Mouse (Mus musculus): ENCODE data around the gene Olfr968. TPM values are rescaled to one million over a fixed set of nuclear protein-coding genes. Genes with fewer than 3 reads are reported as not detected.

Gene Olfr968
- not detected in 2 replicates for polyA plus RNA-seq (2016; fragmentation: Nextera tagmentation; extraction: Ambion mirVana)

- H3K4me1 ChIP-seq = no peaks in the 10 kb centered on the region
- no peak within 1 kb of the TSS for H3K27ac ChIP-seq
- H3K36me3 ChIP-seq = no peaks in the 10 kb centered on the region
- no peak for DNase-seq (ENCODE audit: low spot score)
- H3K27me3 ChIP-seq (ENCODE audit: low read depth, poor library complexity, severe bottlenecking) = no peaks in the 10 kb centered on the region
- WGBS = 73% methylated on average over 1 of the region's 1 CpGs
- no peak within 1 kb of the TSS for H3K4me3 ChIP-seq
- H3K9me3 ChIP-seq (replicated peaks) = no peaks in the 10 kb centered on the region
Measured at GRCm38 (mm10) chr9:39783153-39783552, at the start of gene Olfr968. Gene Olfr968, minus strand, starts transcription at chr9:39783253.

DNA sequence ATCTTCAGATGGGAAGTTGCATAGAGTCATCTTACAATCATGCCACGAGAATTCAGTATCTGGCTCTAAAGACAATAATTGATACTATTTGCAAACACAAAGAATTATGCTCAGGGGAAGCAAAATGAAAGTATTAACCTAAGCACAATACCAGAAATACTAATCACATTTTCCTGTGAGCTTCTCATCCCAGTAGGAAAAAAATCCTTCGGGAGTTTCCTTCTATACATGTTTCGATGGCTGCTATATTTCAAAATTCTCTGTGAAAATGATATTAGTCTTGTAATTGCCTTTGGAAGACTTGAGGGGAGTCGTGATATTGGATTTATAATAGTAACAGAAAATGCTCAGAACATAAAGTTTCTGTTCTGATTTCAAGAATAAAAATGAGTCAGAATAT, 25.5 kb upstream of the Olfr968 start, which contains the start of gene Olfr970:
Olfr970 (plus strand) TSS at position 301 of the 400 bp plus-strand sequence.
- 81% methylated on average over 4 of the region's 4 CpGs for WGBS
- DNase-seq (ENCODE audit: low spot score) = no peak
- no peaks in the 10 kb centered on the region for H3K27me3 ChIP-seq (ENCODE audit: low read depth, poor library complexity, severe bottlenecking)
- H3K9me3 ChIP-seq (replicated peaks) = no peaks in the 10 kb centered on the region
- H3K4me1 ChIP-seq = no peaks in the 10 kb centered on the region
- no peak within 1 kb of the TSS for H3K4me3 ChIP-seq
- no peaks in the 10 kb centered on the region for H3K36me3 ChIP-seq
- no peak within 1 kb of the TSS for H3K27ac ChIP-seq

- no peak for DNase-seq (ENCODE audit: low spot score)
- Histone ChIP-seq H3K27ac (no peak within 1 kb of the TSS), H3K9me3 (replicated peaks) (no peaks in the 10 kb centered on the region), H3K36me3 (no peaks in the 10 kb centered on the region), H3K4me1 (no peaks in the 10 kb centered on the region), H3K4me3 (no peak within 1 kb of the TSS), H3K27me3 (ENCODE audit: low read depth, poor library complexity, severe bottlenecking) (no peaks in the 10 kb centered on the region)
- WGBS = 66% methylated on average over 2 of the region's 2 CpGs
Measured at GRCm38 (mm10) chr9:39790558-39790957, 7.5 kb upstream of the Olfr968 start, which contains the start of gene Olfr969. Gene Olfr969, plus strand, starts transcription at chr9:39790945.

- Histone ChIP-seq H3K4me1 (no peaks in the 10 kb centered on the region), H3K27ac (no peak overlapping the region), H3K36me3 (no peaks in the 10 kb centered on the region), H3K27me3 (ENCODE audit: low read depth, poor library complexity, severe bottlenecking) (no peaks in the 10 kb centered on the region), H3K4me3 (no peak overlapping the region), H3K9me3 (replicated peaks) (no peaks in the 10 kb centered on the region)
- DNase-seq (ENCODE audit: low spot score) = no peak
- 92% methylated on average over 1 of the region's 1 CpGs for WGBS
Measured at GRCm38 (mm10) chr9:39746428-39746827, 36.6 kb downstream of the Olfr968 start.

GRCm38 (mm10) chr9:39745949-39746348, 37.1 kb downstream of the Olfr968 start, which contains the start of gene Olfr967:
Gene Olfr967, plus strand, starts transcription at chr9:39746249.
- Histone ChIP-seq H3K4me3 (no peak within 1 kb of the TSS), H3K36me3 (no peaks in the 10 kb centered on the region), H3K9me3 (replicated peaks) (no peaks in the 10 kb centered on the region), H3K4me1 (no peaks in the 10 kb centered on the region), H3K27ac (no peak within 1 kb of the TSS), H3K27me3 (ENCODE audit: low read depth, poor library complexity, severe bottlenecking) (no peaks in the 10 kb centered on the region)
- no peak for DNase-seq (ENCODE audit: low spot score)

GRCm38 (mm10) chr9:39740741-39741140, 42.3 kb downstream of the Olfr968 start:
- Histone ChIP-seq H3K27ac (no peak overlapping the region), H3K4me1 (no peaks in the 10 kb centered on the region), H3K36me3 (no peaks in the 10 kb centered on the region), H3K9me3 (replicated peaks) (no peaks in the 10 kb centered on the region), H3K4me3 (no peak overlapping the region), H3K27me3 (ENCODE audit: low read depth, poor library complexity, severe bottlenecking) (no peaks in the 10 kb centered on the region)
- no peak for DNase-seq (ENCODE audit: low spot score)
- 96% methylated on average over 1 of the region's 1 CpGs for WGBS

- no peaks in the 10 kb centered on the region for H3K27me3 ChIP-seq (ENCODE audit: low read depth, poor library complexity, severe bottlenecking)
- H3K4me1 ChIP-seq = no peaks in the 10 kb centered on the region
- no peak within 1 kb of the TSS for H3K27ac ChIP-seq
- H3K36me3 ChIP-seq = no peaks in the 10 kb centered on the region
- no peak for DNase-seq (ENCODE audit: low spot score)
- no peak within 1 kb of the TSS for H3K4me3 ChIP-seq
- H3K9me3 ChIP-seq (replicated peaks) = no peaks in the 10 kb centered on the region
Measured at GRCm38 (mm10) chr9:39730678-39731077, 52.4 kb downstream of the Olfr968 start, which contains the start of gene Olfr150. Gene Olfr150, plus strand, starts transcription at chr9:39730978.

Other genes starting within 250 kb of the Olfr968 start
- not detected in 2 replicates for gene Olfr958, start 229.2 kb downstream of the Olfr968 start, polyA plus RNA-seq (2016; fragmentation: Nextera tagmentation; extraction: Ambion mirVana)
- gene Olfr959, start 207.7 kb downstream of the Olfr968 start, polyA plus RNA-seq (2016; fragmentation: Nextera tagmentation; extraction: Ambion mirVana) = not detected in 2 replicates
- gene AW551984, start 178.8 kb downstream of the Olfr968 start, polyA plus RNA-seq (2016; fragmentation: Nextera tagmentation; extraction: Ambion mirVana) = 2.8 and 6.9 TPM in 2 replicates
- gene Olfr148, start 172.6 kb downstream of the Olfr968 start, polyA plus RNA-seq (2016; fragmentation: Nextera tagmentation; extraction: Ambion mirVana) = not detected in 2 replicates
- not detected in 2 replicates for gene Olfr960, start 161.9 kb downstream of the Olfr968 start, polyA plus RNA-seq (2016; fragmentation: Nextera tagmentation; extraction: Ambion mirVana)
- gene Olfr961, start 138.2 kb downstream of the Olfr968 start, polyA plus RNA-seq (2016; fragmentation: Nextera tagmentation; extraction: Ambion mirVana) = not detected in 2 replicates
- not detected in 2 replicates for gene Olfr963, start 116.0 kb downstream of the Olfr968 start, polyA plus RNA-seq (2016; fragmentation: Nextera tagmentation; extraction: Ambion mirVana)
- gene Olfr149, start 76.1 kb downstream of the Olfr968 start, polyA plus RNA-seq (2016; fragmentation: Nextera tagmentation; extraction: Ambion mirVana) = not detected in 2 replicates
- gene Olfr965, start 71.9 kb downstream of the Olfr968 start, polyA plus RNA-seq (2016; fragmentation: Nextera tagmentation; extraction: Ambion mirVana) = not detected in 2 replicates
- gene Olfr150, start 52.3 kb downstream of the Olfr968 start, polyA plus RNA-seq (2016; fragmentation: Nextera tagmentation; extraction: Ambion mirVana) = not detected in 2 replicates
- gene Olfr967, start 37.0 kb downstream of the Olfr968 start, polyA plus RNA-seq (2016; fragmentation: Nextera tagmentation; extraction: Ambion mirVana) = not detected in 2 replicates
- not detected in 2 replicates for gene Olfr969, start 7.7 kb upstream of the Olfr968 start, polyA plus RNA-seq (2016; fragmentation: Nextera tagmentation; extraction: Ambion mirVana)
- not detected in 2 replicates for gene Olfr970, start 25.6 kb upstream of the Olfr968 start, polyA plus RNA-seq (2016; fragmentation: Nextera tagmentation; extraction: Ambion mirVana)
- not detected in 2 replicates for gene Olfr971, start 53.6 kb upstream of the Olfr968 start, polyA plus RNA-seq (2016; fragmentation: Nextera tagmentation; extraction: Ambion mirVana)
- not detected in 2 replicates for gene Olfr972, start 83.2 kb upstream of the Olfr968 start, polyA plus RNA-seq (2016; fragmentation: Nextera tagmentation; extraction: Ambion mirVana)
- not detected in 2 replicates for gene Olfr229, start 124.1 kb upstream of the Olfr968 start, polyA plus RNA-seq (2016; fragmentation: Nextera tagmentation; extraction: Ambion mirVana)
- gene Olfr974, start 154.2 kb upstream of the Olfr968 start, polyA plus RNA-seq (2016; fragmentation: Nextera tagmentation; extraction: Ambion mirVana) = not detected in 2 replicates
- gene Olfr975, start 168.8 kb upstream of the Olfr968 start, polyA plus RNA-seq (2016; fragmentation: Nextera tagmentation; extraction: Ambion mirVana) = not detected in 2 replicates
- gene Olfr976, start 177.9 kb upstream of the Olfr968 start, polyA plus RNA-seq (2016; fragmentation: Nextera tagmentation; extraction: Ambion mirVana) = not detected in 2 replicates
- not detected in 2 replicates for gene Olfr978, start 208.9 kb upstream of the Olfr968 start, polyA plus RNA-seq (2016; fragmentation: Nextera tagmentation; extraction: Ambion mirVana)
- not detected in 2 replicates for gene Olfr979, start 220.2 kb upstream of the Olfr968 start, polyA plus RNA-seq (2016; fragmentation: Nextera tagmentation; extraction: Ambion mirVana)
- not detected in 2 replicates for gene Olfr980, start 226.3 kb upstream of the Olfr968 start, polyA plus RNA-seq (2016; fragmentation: Nextera tagmentation; extraction: Ambion mirVana)
- not detected in 2 replicates for gene Olfr981, start 238.2 kb upstream of the Olfr968 start, polyA plus RNA-seq (2016; fragmentation: Nextera tagmentation; extraction: Ambion mirVana)

Measured in limb, embryonic 10.5 days (tissue).